Mouse (Mus musculus): ENCODE data around the gene Vps36. TPM values are rescaled to one million over a fixed set of nuclear protein-coding genes. Genes with fewer than 3 reads are reported as not detected.

Gene Vps36
- polyA plus RNA-seq (2016; fragmentation: Nextera tagmentation; extraction: Ambion mirVana) = 39.3 and 41.0 TPM in 2 replicates

- Histone ChIP-seq H3K36me3 (no peaks in the 10 kb centered on the region), H3K27me3 (no peaks in the 10 kb centered on the region)
- under 1% methylated on average over 68 of the region's 73 CpGs for WGBS
These were observed at the start of gene Vps36 for GRCm38 (mm10) chr8:22192660-22193431. Gene Vps36, plus strand, starts transcription at chr8:22192809.

GRCm38 (mm10) chr8:22143764-22144491 is 48.7 kb upstream of the Vps36 start:
- 87% methylated on average over 1 of the region's 1 CpGs for WGBS
- Histone ChIP-seq H3K9me3 (no peaks in the 10 kb centered on the region), H3K27ac (replicated peaks) (no peak overlapping the region), H3K4me3 (no peak overlapping the region), H3K4me2 (replicated peaks) (no peak overlapping the region), H3K9ac (replicated peaks) (no peak overlapping the region), H3K4me1 (no peaks in the 10 kb centered on the region), H3K36me3 (peaks cover 33% of the 10 kb centered on the region), H3K27me3 (no peaks in the 10 kb centered on the region)
- ATAC-seq (ENCODE audit: low FRiP score, low read depth) = no peak

More at GRCm38 (mm10) chr8:22192660-22193431, at the start of gene Vps36:
- Histone ChIP-seq H3K9me3 (no peaks in the 10 kb centered on the region), H3K4me1 (peaks cover 12% of the 10 kb centered on the region), H3K4me2 (replicated peaks) (peak within 1 kb of the TSS; percentile 78), H3K27ac (replicated peaks) (peak within 1 kb of the TSS; percentile 98), H3K4me3 (peak within 1 kb of the TSS; percentile 78), H3K9ac (replicated peaks) (peak within 1 kb of the TSS; percentile 83)
- ATAC-seq (ENCODE audit: low FRiP score, low read depth) = peak; percentile 97

- Histone ChIP-seq H3K4me3 (no peak overlapping the region), H3K9ac (replicated peaks) (no peak overlapping the region), H3K36me3 (peaks cover 29% of the 10 kb centered on the region), H3K9me3 (no peaks in the 10 kb centered on the region), H3K4me2 (replicated peaks) (no peak overlapping the region), H3K4me1 (no peaks in the 10 kb centered on the region), H3K27me3 (no peaks in the 10 kb centered on the region), H3K27ac (replicated peaks) (no peak overlapping the region)
- WGBS = 87% methylated on average over 6 of the region's 6 CpGs
- no peak for ATAC-seq (ENCODE audit: low FRiP score, low read depth)
These were observed 46.8 kb upstream of the Vps36 start for GRCm38 (mm10) chr8:22145831-22146230.

DNA sequence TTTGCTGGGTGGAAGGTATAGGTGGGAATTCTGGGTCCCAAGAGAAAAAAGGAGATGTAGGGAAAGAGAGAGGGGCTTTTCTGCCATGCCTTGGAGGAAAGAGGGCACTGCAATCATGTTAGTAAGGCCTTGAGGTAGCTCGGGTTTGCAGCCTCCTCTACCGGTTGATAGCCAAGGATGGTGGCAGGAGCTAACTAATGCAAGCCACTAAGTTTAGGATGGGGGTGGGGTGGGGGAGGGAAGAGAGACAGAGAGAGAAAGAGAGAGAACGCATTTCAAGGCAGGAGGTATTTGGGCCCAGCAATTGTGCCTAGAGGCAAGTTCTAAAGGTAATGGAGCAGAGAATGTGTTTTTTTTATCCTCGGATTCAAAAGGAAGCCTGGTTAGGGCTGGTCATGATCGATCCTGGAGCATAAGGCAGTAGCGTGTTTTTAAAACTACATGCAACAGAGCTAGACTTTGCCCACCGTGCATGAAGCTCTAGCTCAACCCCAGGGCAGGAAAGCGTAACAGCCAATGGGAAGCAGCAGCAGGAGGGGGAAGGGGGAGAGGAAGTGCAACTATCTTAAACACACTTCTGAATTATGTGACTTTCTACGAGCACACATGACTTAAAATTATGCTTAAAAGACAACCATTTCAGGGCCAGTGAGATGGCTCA is 44.8 kb upstream of the Vps36 start:
- Histone ChIP-seq H3K36me3 (peaks cover 13% of the 10 kb centered on the region), H3K9ac (replicated peaks) (no peak overlapping the region), H3K9me3 (no peaks in the 10 kb centered on the region), H3K27ac (replicated peaks) (no peak overlapping the region), H3K4me1 (no peaks in the 10 kb centered on the region), H3K4me2 (replicated peaks) (no peak overlapping the region), H3K27me3 (no peaks in the 10 kb centered on the region), H3K4me3 (no peak overlapping the region)
- 84% methylated on average over 9 of the region's 9 CpGs for WGBS
- ATAC-seq (ENCODE audit: low FRiP score, low read depth) = no peak

DNA sequence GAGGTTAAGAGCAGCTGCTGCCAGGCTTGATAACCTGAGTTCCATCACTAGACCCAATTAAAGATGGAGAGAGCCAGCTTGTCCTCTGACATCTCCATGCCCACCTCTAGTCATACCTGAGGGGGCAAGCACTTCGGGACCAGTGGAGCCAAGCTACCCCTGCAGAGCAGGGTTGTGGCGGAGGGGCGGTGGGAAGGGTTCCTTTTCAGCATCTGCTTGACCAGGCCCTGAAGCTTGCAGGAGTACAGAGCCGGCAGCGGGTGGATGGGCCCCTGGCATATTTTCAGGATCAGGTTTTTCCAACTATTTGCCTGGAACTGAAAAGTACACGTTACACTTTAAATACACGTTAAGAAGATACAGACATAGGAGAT is 44.3 kb upstream of the Vps36 start:
- ATAC-seq (ENCODE audit: low FRiP score, low read depth) = no peak
- Histone ChIP-seq H3K27ac (replicated peaks) (no peak overlapping the region), H3K4me3 (no peak overlapping the region), H3K27me3 (no peaks in the 10 kb centered on the region), H3K36me3 (peaks cover 10% of the 10 kb centered on the region), H3K4me2 (replicated peaks) (no peak overlapping the region), H3K9ac (replicated peaks) (no peak overlapping the region), H3K9me3 (no peaks in the 10 kb centered on the region), H3K4me1 (no peaks in the 10 kb centered on the region)
- WGBS = 93% methylated on average over 7 of the region's 7 CpGs

DNA sequence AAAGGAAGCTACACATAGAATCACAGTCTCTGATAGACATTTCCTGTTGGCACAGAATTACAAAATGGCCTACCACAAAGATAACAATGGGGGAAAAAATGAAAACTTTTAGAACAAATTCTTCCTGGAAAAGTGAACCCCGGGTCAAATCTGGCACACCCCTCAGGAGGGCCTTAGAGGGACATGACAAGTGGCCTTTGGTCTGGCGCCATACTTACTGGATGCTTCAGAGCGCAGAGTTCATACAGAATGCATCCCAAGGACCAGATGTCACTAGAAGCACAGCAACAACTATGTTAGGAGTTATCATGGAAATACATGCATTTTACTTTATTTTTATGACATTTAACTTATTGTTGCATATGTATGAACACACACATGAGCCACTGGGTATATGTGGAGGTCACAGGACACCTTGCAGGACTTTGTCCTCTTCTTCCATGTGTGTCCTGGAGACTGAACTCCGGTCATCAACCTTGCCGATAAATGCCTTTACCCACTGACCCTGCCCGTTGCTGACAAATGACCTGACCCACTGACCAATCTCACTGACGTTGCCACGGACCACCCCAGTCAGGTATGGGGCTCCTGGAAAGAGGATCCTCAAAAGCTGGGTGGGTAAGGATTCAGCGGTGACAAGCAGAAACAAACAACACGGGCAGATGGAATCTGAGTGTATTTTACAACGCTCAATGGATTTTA is 42.8 kb upstream of the Vps36 start:
- H3K4me1 ChIP-seq = no peaks in the 10 kb centered on the region
- H3K4me2 ChIP-seq (replicated peaks) = no peak overlapping the region
- no peak for ATAC-seq (ENCODE audit: low FRiP score, low read depth)
- peaks cover 10% of the 10 kb centered on the region for H3K36me3 ChIP-seq
- H3K27ac ChIP-seq (replicated peaks) = no peak overlapping the region
- no peak overlapping the region for H3K4me3 ChIP-seq
- no peaks in the 10 kb centered on the region for H3K27me3 ChIP-seq
- no peak overlapping the region for H3K9ac ChIP-seq (replicated peaks)
- H3K9me3 ChIP-seq = no peaks in the 10 kb centered on the region
- WGBS = 93% methylated on average over 11 of the region's 11 CpGs

DNA sequence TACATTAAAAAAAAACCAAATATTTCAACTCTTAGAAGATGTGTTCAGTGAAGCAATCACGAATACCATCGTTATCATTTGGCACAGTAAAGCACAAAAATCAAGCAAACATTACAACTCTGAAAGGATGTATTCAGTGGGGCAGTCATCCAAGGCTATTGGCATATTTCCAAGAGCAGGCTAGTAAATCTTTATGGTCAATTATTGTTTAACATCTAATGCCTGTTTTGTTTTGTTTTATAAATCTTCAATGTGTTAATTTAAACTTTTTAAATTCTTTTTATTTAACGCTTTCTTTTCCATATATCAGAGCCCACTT is 42.3 kb upstream of the Vps36 start:
- Histone ChIP-seq H3K27ac (replicated peaks) (no peak overlapping the region), H3K4me1 (no peaks in the 10 kb centered on the region), H3K36me3 (peaks cover 13% of the 10 kb centered on the region), H3K9me3 (no peaks in the 10 kb centered on the region), H3K9ac (replicated peaks) (no peak overlapping the region), H3K4me3 (no peak overlapping the region), H3K27me3 (no peaks in the 10 kb centered on the region), H3K4me2 (replicated peaks) (no peak overlapping the region)
- whole genome bisulfite sequencing = 97% methylated on average over 3 of the region's 3 CpGs
- ATAC-seq (ENCODE audit: low FRiP score, low read depth) = no peak

- 0 out of 2 replicates have a peak, but pooled peaks cover 2% of the 10 kb centered on the region for H3K4me1 ChIP-seq
- no peaks in the 10 kb centered on the region for H3K27me3 ChIP-seq
- no peak overlapping the region for H3K9ac ChIP-seq (replicated peaks)
- H3K4me2 ChIP-seq (replicated peaks) = no peak overlapping the region
- H3K36me3 ChIP-seq = peaks cover 10% of the 10 kb centered on the region; the same call in 1 of the 2 replicates
- no peak overlapping the region for H3K27ac ChIP-seq (replicated peaks)
- 91% methylated on average over 8 of the region's 8 CpGs for WGBS
- no peak overlapping the region for H3K4me3 ChIP-seq
- ATAC-seq (ENCODE audit: low FRiP score, low read depth) = no peak
- no peaks in the 10 kb centered on the region for H3K9me3 ChIP-seq
These were observed 30.4 kb upstream of the Vps36 start for GRCm38 (mm10) chr8:22162206-22162605.

GRCm38 (mm10) chr8:22164431-22164830 is 28.2 kb upstream of the Vps36 start:
- Histone ChIP-seq H3K4me1 (0 out of 2 replicates have a peak, but pooled peaks cover 2% of the 10 kb centered on the region), H3K27me3 (no peaks in the 10 kb centered on the region), H3K36me3 (peaks cover 17% of the 10 kb centered on the region), H3K4me2 (replicated peaks) (no peak overlapping the region), H3K4me3 (no peak overlapping the region), H3K27ac (replicated peaks) (no peak overlapping the region), H3K9ac (replicated peaks) (no peak overlapping the region), H3K9me3 (no peaks in the 10 kb centered on the region)
- no peak for ATAC-seq (ENCODE audit: low FRiP score, low read depth)
- 94% methylated on average over 10 of the region's 10 CpGs for WGBS

GRCm38 (mm10) chr8:22165251-22166079 is 27.1 kb upstream of the Vps36 start:
- 0 out of 2 replicates have a peak, but pooled peaks cover 2% of the 10 kb centered on the region for H3K4me1 ChIP-seq
- peak overlapping the region; percentile 52 for H3K4me2 ChIP-seq (replicated peaks)
- H3K36me3 ChIP-seq = peaks cover 14% of the 10 kb centered on the region
- ATAC-seq (ENCODE audit: low FRiP score, low read depth) = no peak; the same call in none of the 2 replicates
- H3K9me3 ChIP-seq = no peaks in the 10 kb centered on the region
- H3K27ac ChIP-seq (replicated peaks) = peak overlapping the region; percentile 86; the same call in 1 of the 2 replicates
- peak overlapping the region; percentile 59 for H3K4me3 ChIP-seq
- peak overlapping the region; percentile 37 for H3K9ac ChIP-seq (replicated peaks)
- 59% methylated on average over 9 of the region's 10 CpGs for WGBS
- no peaks in the 10 kb centered on the region for H3K27me3 ChIP-seq

DNA sequence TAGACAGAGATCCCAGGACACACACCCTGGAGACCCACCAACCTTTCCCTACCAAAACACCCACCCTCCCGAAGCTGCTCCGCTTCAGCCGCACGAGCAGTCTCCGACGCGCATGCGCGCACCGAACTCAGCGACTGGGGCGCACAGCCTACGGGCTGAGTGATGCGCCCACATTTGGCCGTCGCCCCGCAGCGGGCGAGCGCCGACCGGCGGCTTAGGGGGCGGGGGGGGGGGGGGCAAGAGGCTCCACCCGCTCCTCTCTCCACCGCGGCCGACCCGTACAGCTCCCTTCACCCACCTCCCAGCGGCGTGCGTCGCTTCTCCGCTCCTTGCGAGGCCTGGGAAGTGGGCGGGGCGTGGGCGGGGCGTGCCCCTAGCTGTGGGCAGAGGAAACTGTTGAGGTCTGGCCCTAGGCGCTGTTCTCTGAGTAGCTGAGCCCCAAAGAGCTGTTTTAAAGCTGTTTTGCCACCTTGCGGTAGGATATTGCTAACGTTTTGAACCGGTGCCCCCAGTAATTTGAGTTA is 26.5 kb upstream of the Vps36 start, which contains the start of gene Nek3:
Nek3 (minus strand) TSS at position 356 of the 524 bp plus-strand sequence.
- 0 out of 2 replicates have a peak, but pooled peaks cover 2% of the 10 kb centered on the region for H3K4me1 ChIP-seq
- peak within 1 kb of the TSS; percentile 86 for H3K27ac ChIP-seq (replicated peaks)
- H3K27me3 ChIP-seq = no peaks in the 10 kb centered on the region
- peak; percentile 98 for ATAC-seq (ENCODE audit: low FRiP score, low read depth)
- H3K4me3 ChIP-seq = peak within 1 kb of the TSS; percentile 59
- peaks cover 20% of the 10 kb centered on the region for H3K36me3 ChIP-seq
- WGBS = under 1% methylated on average over 30 of the region's 43 CpGs
- no peaks in the 10 kb centered on the region for H3K9me3 ChIP-seq
- H3K4me2 ChIP-seq (replicated peaks) = peak within 1 kb of the TSS; percentile 52
- peak within 1 kb of the TSS; percentile 37 for H3K9ac ChIP-seq (replicated peaks)
